Mouse (Mus musculus): ENCODE measurements around the gene Rnf13.

DNA sequence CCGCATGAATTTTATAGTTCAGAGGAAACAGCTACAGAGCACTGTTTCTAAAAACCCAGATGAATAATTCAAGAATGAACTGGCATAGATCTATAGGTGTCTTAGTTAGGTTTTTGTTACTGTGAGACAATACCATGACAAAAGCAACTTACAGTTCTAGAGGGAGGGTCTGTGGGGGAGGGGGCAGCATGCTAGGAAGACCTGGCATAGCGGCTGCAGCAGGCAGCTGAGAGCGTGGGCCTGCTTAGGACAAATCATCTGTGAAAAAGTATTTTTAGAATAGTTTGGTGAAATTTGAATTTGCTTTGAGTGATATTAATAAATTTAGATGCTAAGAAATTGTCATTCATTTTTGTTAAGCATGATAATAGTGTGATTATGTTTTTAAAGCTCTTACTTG, 90.0 kb downstream of the Rnf13 start:
- TF ChIP-seq CTCF (IDR thresholded peaks at IDR 0.05; ENCODE audit: low read depth, low read length) = no peak
- TF ChIP-seq POLR2A (IDR thresholded peaks at IDR 0.05; ENCODE audit: borderline replicate concordance, low read depth, low read length) = no peak

Measured in bone marrow macrophage, adult 2 months (primary cell).